Mouse (Mus musculus) CD4-positive, CD25-positive, alpha-beta regulatory T cell, adult 4 months (primary cell): ENCODE data around the gene Ankrd13d. TPM values are rescaled to one million over a fixed set of nuclear protein-coding genes. Genes with fewer than 3 reads are reported as not detected.

Experiments used
- ATAC-seq: one replicate; pipeline ENCODE4 v1.8.0; 2017
- polyA plus RNA-seq, 2 experiments: library from polyadenylated mRNA; unstranded; fragments of 100-300 nt; shearing (Covaris generic); gene quantifications; one replicate each; pipeline ENCODE4 v1.2.1; 2017

Gene Ankrd13d
- polyA plus RNA-seq, 2 experiments from 2014 or later, result 2.4 to 2.5 TPM

- ATAC-seq, result peak; percentile 40
Measured at GRCm38 (mm10) chr19:4220957-4221743, 61.8 kb downstream of the Ankrd13d start.

- no peak for ATAC-seq
Measured at GRCm38 (mm10) chr19:4220416-4220815, 62.5 kb downstream of the Ankrd13d start.

Other genes starting within 250 kb of the Ankrd13d start
- 100 to 1,000 TPM; 543 to 655 TPM for gene Gstp1, start 245.2 kb downstream of the Ankrd13d start, polyA plus RNA-seq
- 1 to 10 TPM; 4.2 to 5.3 TPM for gene Gstp2, start 237.1 kb downstream of the Ankrd13d start, polyA plus RNA-seq
- gene Gstp3, start 223.6 kb downstream of the Ankrd13d start, polyA plus RNA-seq, result 100 to 1,000 TPM; 158 to 206 TPM
- not detected for gene Cabp2, start 201.6 kb downstream of the Ankrd13d start, polyA plus RNA-seq
- 100 to 1,000 TPM; 328 to 403 TPM for gene Cdk2ap2, start 186.0 kb downstream of the Ankrd13d start, polyA plus RNA-seq
- gene Pitpnm1, start 183.1 kb downstream of the Ankrd13d start, polyA plus RNA-seq, result 100 to 1,000 TPM in 1 of 2 experiments, 10 to 100 TPM in 1; 98.7 to 113 TPM
- 100 to 1,000 TPM; 179 to 208 TPM for gene Aip, start 157.3 kb downstream of the Ankrd13d start, polyA plus RNA-seq
- gene Gpr152, start 143.3 kb downstream of the Ankrd13d start, polyA plus RNA-seq, result under 1 TPM in 1 of 2 experiments, not detected in 1; 0.29 TPM
- gene Cabp4, start 139.1 kb downstream of the Ankrd13d start, polyA plus RNA-seq, result under 1 TPM; 0.79 to 0.92 TPM
- 100 to 1,000 TPM; 236 to 310 TPM for gene Coro1b, start 134.5 kb downstream of the Ankrd13d start, polyA plus RNA-seq
- 100 to 1,000 TPM; 836 to 870 TPM for gene Ptprcap, start 129.5 kb downstream of the Ankrd13d start, polyA plus RNA-seq
- 10 to 100 TPM; 31.7 to 39.0 TPM for gene Rps6kb2, start 119.8 kb downstream of the Ankrd13d start, polyA plus RNA-seq
- gene Carns1, start 107.7 kb downstream of the Ankrd13d start, polyA plus RNA-seq, result 10 to 100 TPM in 1 of 2 experiments, 1 to 10 TPM in 1; 9.4 to 11.9 TPM
- 100 to 1,000 TPM; 594 to 924 TPM for gene Tbc1d10c, start 91.9 kb downstream of the Ankrd13d start, polyA plus RNA-seq
- gene Ppp1ca, start 91.1 kb downstream of the Ankrd13d start, polyA plus RNA-seq, result 100 to 1,000 TPM; 835 to 936 TPM
- gene Rad9a, start 81.5 kb downstream of the Ankrd13d start, polyA plus RNA-seq, result 10 to 100 TPM; 63.6 to 83.6 TPM
- gene Clcf1, start 68.9 kb downstream of the Ankrd13d start, polyA plus RNA-seq, result 10 to 100 TPM; 35.0 to 46.5 TPM
- gene AC109138.7, start 68.8 kb downstream of the Ankrd13d start, polyA plus RNA-seq, result not detected
- gene Pold4, start 51.2 kb downstream of the Ankrd13d start, polyA plus RNA-seq, result 100 to 1,000 TPM; 117 to 127 TPM
- 10 to 100 TPM in 1 of 2 experiments, 1 to 10 TPM in 1; 8.1 to 15.9 TPM for gene Ssh3, start 14.0 kb downstream of the Ankrd13d start, polyA plus RNA-seq
- gene Grk2, start 23.1 kb upstream of the Ankrd13d start, polyA plus RNA-seq, result 100 to 1,000 TPM in 1 of 2 experiments, 10 to 100 TPM in 1; 93.7 to 101 TPM
- 10 to 100 TPM; 90.1 to 95.4 TPM for gene Kdm2a, start 115.1 kb upstream of the Ankrd13d start, polyA plus RNA-seq
- 1 to 10 TPM; 2.6 to 3.2 TPM for gene Rhod, start 156.3 kb upstream of the Ankrd13d start, polyA plus RNA-seq
- gene Syt12, start 194.3 kb upstream of the Ankrd13d start, polyA plus RNA-seq, result not detected
- gene 2010003K11Rik, start 215.4 kb upstream of the Ankrd13d start, polyA plus RNA-seq, result not detected
- 1 to 10 TPM in 1 of 2 experiments, under 1 TPM in 1; 0.73 to 3.6 TPM for gene Pcx, start 227.3 kb upstream of the Ankrd13d start, polyA plus RNA-seq